In genomic region chr10:43641169-43641945, GRCm38 (mm10) we compare ENCODE assay signal across 14 mouse cellular contexts.
DNase-seq lines count a peak whose midpoint lies in the region; ATAC-seq and TF ChIP-seq lines count a peak whose summit lies in the region.
"Had no signal": no experiment of that assay in that cellular context is flagged by ENCODE, and none has a peak within 500 bp of the region (broad histone marks: within the 10 kb centered on the region; RNA-seq: fewer than 3 reads in every experiment).

No protein-coding gene starts in this region.

- DNase-seq in adrenal gland, adult (ENCODE audit: inconsistent age in 2 of 2, low spot score in 1 of 2), result peak; percentile 51 to 71
- DNase-seq in adrenal gland, postnatal 25 days, result no peak
- peak; percentile 53 for DNase-seq in stomach, postnatal 0 days (ENCODE audit: low spot score)
- DNase-seq in forebrain, embryonic 10.5 days (ENCODE audit: extremely low spot score, low spot score), result no peak
- no peak for DNase-seq in spleen, adult 12 weeks (ENCODE audit: low spot score)
- no peak for DNase-seq in Muller cell, postnatal 12 days (ENCODE audit: inconsistent ontology term)
- DNase-seq: layer of hippocampus, postnatal 36 days; lung, adult 18-20 months had no signal

- H3K36me3 ChIP-seq in macrophage (ENCODE audit: inconsistent target), result no peaks in the 10 kb centered on the region
- no peaks in the 10 kb centered on the region for H3K36me3 ChIP-seq in stomach, postnatal 0 days (ENCODE audit: control insufficient read depth, insufficient read depth, low read length)
- H3K36me3 ChIP-seq in forebrain, embryonic 10.5 days (replicated peaks), result no peaks in the 10 kb centered on the region
- H3K36me3 ChIP-seq: heart, embryonic 12.5 days; hindbrain, embryonic 15.5 days; midbrain, embryonic 13.5 days had no signal

- H3K9me3 ChIP-seq in stomach, postnatal 0 days (ENCODE audit: control insufficient read depth, low read length), result no peaks in the 10 kb centered on the region
- H3K9me3 ChIP-seq in forebrain, embryonic 10.5 days, result no peaks in the 10 kb centered on the region
- H3K9me3 ChIP-seq: heart, embryonic 12.5 days; hindbrain, embryonic 15.5 days; midbrain, embryonic 13.5 days had no signal

- no peak overlapping the region for H3K4me3 ChIP-seq in macrophage (ENCODE audit: inconsistent target)
- H3K4me3 ChIP-seq in stomach, postnatal 0 days (ENCODE audit: low read depth, low read length), result no peak overlapping the region
- H3K4me3 ChIP-seq in forebrain, embryonic 10.5 days, result no peak overlapping the region
- H3K4me3 ChIP-seq: erythroblast, embryonic 14.5 days; heart, embryonic 12.5 days; hindbrain, embryonic 15.5 days; midbrain, embryonic 13.5 days had no signal

- no peak for TF ChIP-seq EP300 in stomach, postnatal 0 days (optimal IDR thresholded peaks at IDR 0.05)

- H3K27me3 ChIP-seq in stomach, postnatal 0 days (ENCODE audit: control insufficient read depth, insufficient read depth, low read length), result no peaks in the 10 kb centered on the region
- no peaks in the 10 kb centered on the region; the same call in 1 of the 2 replicates for H3K27me3 ChIP-seq in forebrain, embryonic 10.5 days (ENCODE audit: poor library complexity, severe bottlenecking)
- H3K27me3 ChIP-seq: heart, embryonic 12.5 days; hindbrain, embryonic 15.5 days; midbrain, embryonic 13.5 days had no signal

- H3K79me2 ChIP-seq in macrophage (ENCODE audit: inconsistent target), result no peaks in the 10 kb centered on the region

- no peaks in the 10 kb centered on the region for H3K4me1 ChIP-seq in stomach, postnatal 0 days (replicated peaks; ENCODE audit: control insufficient read depth, insufficient read depth)
- H3K4me1 ChIP-seq in forebrain, embryonic 10.5 days, result 0 out of 2 replicates have a peak, but pooled peaks cover 3% of the 10 kb centered on the region
- H3K4me1 ChIP-seq: hindbrain, embryonic 15.5 days; midbrain, embryonic 13.5 days had no signal

- H3K27ac ChIP-seq in macrophage, result peak overlapping the region; percentile 66
- H3K27ac ChIP-seq in stomach, postnatal 0 days (replicated peaks), result no peak overlapping the region
- no peak overlapping the region for H3K27ac ChIP-seq in forebrain, embryonic 10.5 days
- H3K27ac ChIP-seq: hindbrain, embryonic 15.5 days; midbrain, embryonic 13.5 days had no signal

- no peak for TF ChIP-seq CTCF in stomach, postnatal 0 days (IDR thresholded peaks at IDR 0.05; ENCODE audit: low read depth)

- 44% methylated on average over 14 of the region's 14 CpGs for WGBS in macrophage (ENCODE audit: missing documents)
- 53% methylated on average over 14 of the region's 14 CpGs for WGBS in stomach, postnatal 0 days
- WGBS in forebrain, embryonic 10.5 days, result 83% methylated on average over 14 of the region's 14 CpGs

- ATAC-seq in common myeloid progenitor, adult 5-6 weeks (replicated peaks; ENCODE audit: low read depth, poor library complexity, severe bottlenecking), result peak; percentile 93
- ATAC-seq in stomach, postnatal 0 days (ENCODE audit: low FRiP score, low TSS enrichment), result peak; percentile 81
- ATAC-seq: midbrain, embryonic 13.5 days had no signal

- no peak overlapping the region for H3K9ac ChIP-seq in stomach, postnatal 0 days (ENCODE audit: low read length)
- H3K9ac ChIP-seq: heart, embryonic 12.5 days; hindbrain, embryonic 15.5 days; midbrain, embryonic 13.5 days had no signal

- H3K4me2 ChIP-seq in stomach, postnatal 0 days (replicated peaks; ENCODE audit: low read depth), result no peak overlapping the region
- H3K4me2 ChIP-seq: heart, embryonic 12.5 days; hindbrain, embryonic 15.5 days; midbrain, embryonic 13.5 days had no signal

Comparison
In these comparisons a context has a peak if more than half of its experiments do, and no peak if none do; other contexts are left out.
1. DNase-seq: peak in adrenal gland, adult (2 of 2) and stomach, postnatal 0 days (single experiment); none in adrenal gland, postnatal 25 days (single experiment), forebrain, embryonic 10.5 days (single experiment), spleen, adult 12 weeks (single experiment) and Muller cell, postnatal 12 days (single experiment).